Mouse (Mus musculus): Measurements from ENCODE around the gene Socs7. TPM values are rescaled to one million over a fixed set of nuclear protein-coding genes. Genes with fewer than 3 reads are reported as not detected.
A peak's percentile ranks its signal among the peaks of the same experiment; 100 is the strongest.

Socs7 gene
- polyA plus RNA-seq, 1 experiment from 2014 or later: 2.1 TPM

- no peak overlapping the region for H3K4me2 ChIP-seq (ENCODE audit: low read length)
- WGBS: 69% methylated on average over 14 of the region's 14 CpGs
- H3K36me3 ChIP-seq (ENCODE audit: control insufficient read depth, insufficient read depth, low read length): no peaks in the 10 kb centered on the region
- no peaks in the 10 kb centered on the region for H3K27me3 ChIP-seq (replicated peaks; ENCODE audit: control insufficient read depth, insufficient read depth, low read length)
- H3K4me3 ChIP-seq (ENCODE audit: low read depth, low read length): no peak overlapping the region
- no peaks in the 10 kb centered on the region for H3K4me1 ChIP-seq (replicated peaks; ENCODE audit: control insufficient read depth, insufficient read depth, low read length)
- H3K9me3 ChIP-seq (ENCODE audit: control insufficient read depth, low read length): no peaks in the 10 kb centered on the region
- no peak for DNase-seq (ENCODE audit: low spot score)
- H3K9ac ChIP-seq (ENCODE audit: low read length): no peak overlapping the region
- no peak overlapping the region for H3K27ac ChIP-seq (ENCODE audit: low read depth)
- no peak for ATAC-seq (replicated peaks; ENCODE audit: low FRiP score, low TSS enrichment, low read depth)
Observed at GRCm38 (mm10) chr11:97336751-97337345, 25.5 kb upstream of the Socs7 start.

GRCm38 (mm10) chr11:97337363-97337762 is 25.0 kb upstream of the Socs7 start:
- no peaks in the 10 kb centered on the region for H3K36me3 ChIP-seq (ENCODE audit: control insufficient read depth, insufficient read depth, low read length)
- H3K4me1 ChIP-seq (replicated peaks; ENCODE audit: control insufficient read depth, insufficient read depth, low read length): no peaks in the 10 kb centered on the region
- H3K4me3 ChIP-seq (ENCODE audit: low read depth, low read length): no peak overlapping the region
- H3K27ac ChIP-seq (ENCODE audit: low read depth): no peak overlapping the region
- no peaks in the 10 kb centered on the region for H3K27me3 ChIP-seq (replicated peaks; ENCODE audit: control insufficient read depth, insufficient read depth, low read length)
- no peak overlapping the region for H3K9ac ChIP-seq (ENCODE audit: low read length)
- no peaks in the 10 kb centered on the region for H3K9me3 ChIP-seq (ENCODE audit: control insufficient read depth, low read length)
- DNase-seq (ENCODE audit: low spot score) (no peak), ATAC-seq (replicated peaks; ENCODE audit: low FRiP score, low TSS enrichment, low read depth) (no peak)
- H3K4me2 ChIP-seq (ENCODE audit: low read length): no peak overlapping the region
- WGBS: 81% methylated on average over 12 of the region's 12 CpGs

DNA sequence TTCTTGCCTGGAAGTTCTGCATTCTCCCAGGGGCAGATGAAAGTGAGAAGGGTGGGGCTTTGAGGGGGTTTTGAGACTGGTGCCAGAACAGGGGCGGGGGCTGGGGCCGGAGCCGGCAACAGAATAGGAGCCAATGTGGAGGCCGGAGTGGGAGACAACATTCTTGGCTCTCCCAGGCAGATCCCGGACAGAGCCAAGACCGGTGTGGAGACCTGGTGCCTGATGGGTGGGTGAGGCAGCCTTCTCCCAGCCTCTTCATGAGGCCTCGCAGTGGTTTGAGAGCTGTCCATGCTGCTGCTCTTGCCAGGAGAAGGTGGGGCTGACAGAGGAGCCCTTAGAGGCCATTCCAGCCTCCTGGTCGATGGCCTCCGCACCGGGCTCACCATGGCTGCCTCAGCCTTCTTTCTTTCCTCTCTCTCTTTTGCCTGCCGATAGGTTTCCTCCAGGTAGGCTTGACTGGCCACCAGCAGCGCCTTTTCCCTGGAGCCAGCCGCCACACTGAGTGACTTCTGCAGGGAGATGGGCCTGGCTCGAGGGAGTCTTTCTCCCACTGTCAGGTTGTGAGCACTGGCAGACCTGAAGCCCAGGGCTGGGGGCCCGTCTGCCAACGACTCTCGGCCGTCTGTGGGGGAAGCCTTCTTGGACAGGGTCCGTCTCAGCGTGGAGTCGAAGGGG is 23.9 kb upstream of the Socs7 start:
- Histone ChIP-seq H3K27me3 (replicated peaks; ENCODE audit: control insufficient read depth, insufficient read depth, low read length) (0 out of 2 replicates have a peak, but pooled peaks cover under 1% of the 10 kb centered on the region), H3K9ac (ENCODE audit: low read length) (no peak overlapping the region), H3K36me3 (ENCODE audit: control insufficient read depth, insufficient read depth, low read length) (no peaks in the 10 kb centered on the region), H3K9me3 (ENCODE audit: control insufficient read depth, low read length) (no peaks in the 10 kb centered on the region), H3K4me3 (ENCODE audit: low read depth, low read length) (no peak overlapping the region), H3K27ac (ENCODE audit: low read depth) (peak overlapping the region; percentile 76), H3K4me2 (ENCODE audit: low read length) (peak overlapping the region; percentile 35), H3K4me1 (replicated peaks; ENCODE audit: control insufficient read depth, insufficient read depth, low read length) (no peaks in the 10 kb centered on the region)
- DNase-seq (ENCODE audit: low spot score) (peak; percentile 68), ATAC-seq (replicated peaks; ENCODE audit: low FRiP score, low TSS enrichment, low read depth) (peak; percentile 50)
- 43% methylated on average over 21 of the region's 21 CpGs for WGBS

GRCm38 (mm10) chr11:97338977-97339315 is 23.4 kb upstream of the Socs7 start:
- H3K9ac ChIP-seq (ENCODE audit: low read length): no peak overlapping the region
- H3K9me3 ChIP-seq (ENCODE audit: control insufficient read depth, low read length): no peaks in the 10 kb centered on the region
- H3K4me1 ChIP-seq (replicated peaks; ENCODE audit: control insufficient read depth, insufficient read depth, low read length): no peaks in the 10 kb centered on the region; the same call in 1 of the 2 replicates
- H3K27ac ChIP-seq (ENCODE audit: low read depth): peak overlapping the region; percentile 76
- DNase-seq (ENCODE audit: low spot score) (peak; percentile 74), ATAC-seq (replicated peaks; ENCODE audit: low FRiP score, low TSS enrichment, low read depth) (0 out of 2 replicates have a peak, but pooled peaks have one; percentile 6)
- H3K4me2 ChIP-seq (ENCODE audit: low read length): peak overlapping the region; percentile 35
- 39% methylated on average over 17 of the region's 17 CpGs for WGBS
- H3K4me3 ChIP-seq (ENCODE audit: low read depth, low read length): no peak overlapping the region
- 0 out of 2 replicates have a peak, but pooled peaks cover 4% of the 10 kb centered on the region for H3K27me3 ChIP-seq (replicated peaks; ENCODE audit: control insufficient read depth, insufficient read depth, low read length)
- no peaks in the 10 kb centered on the region for H3K36me3 ChIP-seq (ENCODE audit: control insufficient read depth, insufficient read depth, low read length)

- Histone ChIP-seq H3K4me2 (ENCODE audit: low read length) (peak overlapping the region; percentile 28; the same call in 1 of the 2 replicates), H3K27ac (ENCODE audit: low read depth) (no peak overlapping the region), H3K4me1 (replicated peaks; ENCODE audit: control insufficient read depth, insufficient read depth, low read length) (no peaks in the 10 kb centered on the region; the same call in 1 of the 2 replicates), H3K4me3 (ENCODE audit: low read depth, low read length) (no peak overlapping the region), H3K9ac (ENCODE audit: low read length) (no peak overlapping the region), H3K27me3 (replicated peaks; ENCODE audit: control insufficient read depth, insufficient read depth, low read length) (0 out of 2 replicates have a peak, but pooled peaks cover 4% of the 10 kb centered on the region), H3K9me3 (ENCODE audit: control insufficient read depth, low read length) (no peaks in the 10 kb centered on the region), H3K36me3 (ENCODE audit: control insufficient read depth, insufficient read depth, low read length) (no peaks in the 10 kb centered on the region)
- ATAC-seq (replicated peaks; ENCODE audit: low FRiP score, low TSS enrichment, low read depth) (no peak), DNase-seq (ENCODE audit: low spot score) (no peak)
- WGBS: 33% methylated on average over 7 of the region's 8 CpGs
Observed at GRCm38 (mm10) chr11:97343175-97343574, 19.2 kb upstream of the Socs7 start.

GRCm38 (mm10) chr11:97343619-97344018 is 18.7 kb upstream of the Socs7 start:
- H3K4me3 ChIP-seq (ENCODE audit: low read depth, low read length): no peak overlapping the region
- no peaks in the 10 kb centered on the region; the same call in 1 of the 2 replicates for H3K4me1 ChIP-seq (replicated peaks; ENCODE audit: control insufficient read depth, insufficient read depth, low read length)
- ATAC-seq (replicated peaks; ENCODE audit: low FRiP score, low TSS enrichment, low read depth) (no peak), DNase-seq (ENCODE audit: low spot score) (no peak)
- H3K36me3 ChIP-seq (ENCODE audit: control insufficient read depth, insufficient read depth, low read length): no peaks in the 10 kb centered on the region
- no peaks in the 10 kb centered on the region for H3K9me3 ChIP-seq (ENCODE audit: control insufficient read depth, low read length)
- H3K27me3 ChIP-seq (replicated peaks; ENCODE audit: control insufficient read depth, insufficient read depth, low read length): 0 out of 2 replicates have a peak, but pooled peaks cover 4% of the 10 kb centered on the region
- no peak overlapping the region for H3K9ac ChIP-seq (ENCODE audit: low read length)
- H3K4me2 ChIP-seq (ENCODE audit: low read length): peak overlapping the region; percentile 28
- 31% methylated on average over 17 of the region's 17 CpGs for WGBS
- no peak overlapping the region for H3K27ac ChIP-seq (ENCODE audit: low read depth)

DNA sequence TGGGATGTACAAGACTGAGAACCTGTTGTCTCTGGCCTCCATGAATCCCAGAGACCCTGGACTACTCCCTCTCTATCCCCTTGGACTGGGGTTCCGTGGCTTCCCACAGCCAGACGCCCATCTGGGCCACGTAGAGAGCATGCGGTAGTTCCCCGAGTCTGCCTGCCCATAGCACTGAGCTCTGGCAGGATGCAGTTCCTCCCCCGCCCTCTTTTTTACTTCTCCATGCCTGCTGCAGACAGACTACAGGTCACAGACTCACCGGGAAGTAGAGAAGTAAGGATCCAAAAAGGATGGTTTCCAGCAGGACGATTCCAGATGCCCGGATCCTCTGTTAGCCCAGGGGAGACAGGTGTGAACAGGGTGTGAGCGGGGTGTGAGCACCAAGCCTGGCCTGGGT is 16.9 kb upstream of the Socs7 start:
- ATAC-seq (replicated peaks; ENCODE audit: low FRiP score, low TSS enrichment, low read depth): no peak

GRCm38 (mm10) chr11:97346383-97346782 is 16.0 kb upstream of the Socs7 start:
- H3K36me3 ChIP-seq (ENCODE audit: control insufficient read depth, insufficient read depth, low read length): no peaks in the 10 kb centered on the region
- DNase-seq (ENCODE audit: low spot score) (no peak), ATAC-seq (replicated peaks; ENCODE audit: low FRiP score, low TSS enrichment, low read depth) (no peak)
- H3K9me3 ChIP-seq (ENCODE audit: control insufficient read depth, low read length): no peaks in the 10 kb centered on the region
- H3K4me2 ChIP-seq (ENCODE audit: low read length): no peak overlapping the region
- no peak overlapping the region for H3K4me3 ChIP-seq (ENCODE audit: low read depth, low read length)
- H3K9ac ChIP-seq (ENCODE audit: low read length): no peak overlapping the region
- H3K27ac ChIP-seq (ENCODE audit: low read depth): no peak overlapping the region
- peaks cover 6% of the 10 kb centered on the region for H3K4me1 ChIP-seq (replicated peaks; ENCODE audit: control insufficient read depth, insufficient read depth, low read length)
- 80% methylated on average over 9 of the region's 9 CpGs for WGBS
- 0 out of 2 replicates have a peak, but pooled peaks cover 4% of the 10 kb centered on the region for H3K27me3 ChIP-seq (replicated peaks; ENCODE audit: control insufficient read depth, insufficient read depth, low read length)

More for the DNA sequence above, 16.9 kb upstream of the Socs7 start:
- 0 out of 2 replicates have a peak, but pooled peaks cover 4% of the 10 kb centered on the region for H3K27me3 ChIP-seq (replicated peaks; ENCODE audit: control insufficient read depth, insufficient read depth, low read length)
- no peak for DNase-seq (ENCODE audit: low spot score)
- H3K9me3 ChIP-seq (ENCODE audit: control insufficient read depth, low read length): no peaks in the 10 kb centered on the region
- no peak overlapping the region for H3K4me3 ChIP-seq (ENCODE audit: low read depth, low read length)
- no peak overlapping the region for H3K4me2 ChIP-seq (ENCODE audit: low read length)
- H3K9ac ChIP-seq (ENCODE audit: low read length): no peak overlapping the region
- peaks cover 6% of the 10 kb centered on the region for H3K4me1 ChIP-seq (replicated peaks; ENCODE audit: control insufficient read depth, insufficient read depth, low read length)
- no peaks in the 10 kb centered on the region for H3K36me3 ChIP-seq (ENCODE audit: control insufficient read depth, insufficient read depth, low read length)
- H3K27ac ChIP-seq (ENCODE audit: low read depth): no peak overlapping the region
- 52% methylated on average over 10 of the region's 10 CpGs for WGBS

Measured in intestine, embryonic 14.5 days (tissue).